Mouse (Mus musculus): ENCODE results near the gene Olfr883. TPM values are rescaled to one million over a fixed set of nuclear protein-coding genes. Genes with fewer than 3 reads are reported as not detected.

Olfr883 gene
- total RNA-seq (2014; fragmentation: Nextera tagmentation) (not detected in 2 replicates), total RNA-seq (2017) (0.12 TPM in 1 of 2 replicates, not detected in the other), polyA plus RNA-seq (2012) (not detected in 2 replicates)

GRCm38 (mm10) chr9:38025508-38025907, at the start of gene Olfr883:
Gene Olfr883 (plus strand): TSS chr9:38025808.
- Histone ChIP-seq H3K9me3 (replicated peaks) (no peaks in the 10 kb centered on the region), H3K4me3 (ENCODE audit: low read depth, low read length) (no peak within 1 kb of the TSS), H3K27me3 (ENCODE audit: insufficient read depth, low read length) (no peaks in the 10 kb centered on the region), H3K36me3 (replicated peaks) (no peaks in the 10 kb centered on the region), H3K4me1 (ENCODE audit: insufficient read depth, low read depth, low read length) (no peaks in the 10 kb centered on the region)
- DNase-seq (ENCODE audit: low spot score) (no peak), ATAC-seq (ENCODE audit: extremely low read depth, insufficient number of reproducible peaks, low FRiP score, poor library complexity, severe bottlenecking) (no peak)
- TF ChIP-seq GATA2 (IDR thresholded peaks at IDR 0.05; ENCODE audit: borderline replicate concordance, low read depth, low read length) (no peak), CTCF (IDR thresholded peaks at IDR 0.05; ENCODE audit: low read depth, low read length) (no peak), GATA1 (IDR thresholded peaks at IDR 0.05; ENCODE audit: borderline replicate concordance, low read length) (no peak), TAL1 (conservative IDR thresholded peaks at IDR 0.05; ENCODE audit: low read depth, low read length) (no peak), POLR2AphosphoS5 (IDR thresholded peaks at IDR 0.05; ENCODE audit: insufficient replicate concordance, low read depth, low read length) (no peak)

GRCm38 (mm10) chr9:37991525-37991924, 34.1 kb upstream of the Olfr883 start, which contains the start of gene Olfr881:
Gene Olfr881 (plus strand): TSS chr9:37991825.
- no peak for DNase-seq (ENCODE audit: low spot score)
- no peak for ATAC-seq (ENCODE audit: extremely low read depth, insufficient number of reproducible peaks, low FRiP score, poor library complexity, severe bottlenecking)
- Histone ChIP-seq H3K36me3 (replicated peaks) (no peaks in the 10 kb centered on the region), H3K4me3 (ENCODE audit: low read depth, low read length) (no peak within 1 kb of the TSS), H3K9me3 (replicated peaks) (no peaks in the 10 kb centered on the region), H3K27me3 (ENCODE audit: insufficient read depth, low read length) (no peaks in the 10 kb centered on the region), H3K4me1 (ENCODE audit: insufficient read depth, low read depth, low read length) (no peaks in the 10 kb centered on the region)
- TF ChIP-seq CTCF (IDR thresholded peaks at IDR 0.05; ENCODE audit: low read depth, low read length) = no peak
- TF ChIP-seq POLR2AphosphoS5 (IDR thresholded peaks at IDR 0.05; ENCODE audit: insufficient replicate concordance, low read depth, low read length) = no peak
- TF ChIP-seq GATA1 (IDR thresholded peaks at IDR 0.05; ENCODE audit: borderline replicate concordance, low read length) = no peak
- no peak for TF ChIP-seq TAL1 (conservative IDR thresholded peaks at IDR 0.05; ENCODE audit: low read depth, low read length)
- TF ChIP-seq GATA2 (IDR thresholded peaks at IDR 0.05; ENCODE audit: borderline replicate concordance, low read depth, low read length) = no peak

- ATAC-seq (ENCODE audit: extremely low read depth, insufficient number of reproducible peaks, low FRiP score, poor library complexity, severe bottlenecking) = no peak
- Histone ChIP-seq H3K9me3 (replicated peaks) (no peaks in the 10 kb centered on the region), H3K36me3 (replicated peaks) (no peaks in the 10 kb centered on the region), H3K4me1 (ENCODE audit: insufficient read depth, low read depth, low read length) (no peaks in the 10 kb centered on the region), H3K27me3 (ENCODE audit: insufficient read depth, low read length) (no peaks in the 10 kb centered on the region), H3K4me3 (ENCODE audit: low read depth, low read length) (no peak overlapping the region)
- TF ChIP-seq TAL1 (conservative IDR thresholded peaks at IDR 0.05; ENCODE audit: low read depth, low read length) (no peak), GATA1 (IDR thresholded peaks at IDR 0.05; ENCODE audit: borderline replicate concordance, low read length) (no peak), POLR2AphosphoS5 (IDR thresholded peaks at IDR 0.05; ENCODE audit: insufficient replicate concordance, low read depth, low read length) (no peak), GATA2 (IDR thresholded peaks at IDR 0.05; ENCODE audit: borderline replicate concordance, low read depth, low read length) (no peak), CTCF (IDR thresholded peaks at IDR 0.05; ENCODE audit: low read depth, low read length) (no peak)
- no peak for DNase-seq (ENCODE audit: low spot score)
Measured at GRCm38 (mm10) chr9:37998581-37999204, 26.9 kb upstream of the Olfr883 start.

GRCm38 (mm10) chr9:38000021-38000420, 25.6 kb upstream of the Olfr883 start:
- ATAC-seq (ENCODE audit: extremely low read depth, insufficient number of reproducible peaks, low FRiP score, poor library complexity, severe bottlenecking) = no peak
- Histone ChIP-seq H3K27me3 (ENCODE audit: insufficient read depth, low read length) (no peaks in the 10 kb centered on the region), H3K4me3 (ENCODE audit: low read depth, low read length) (no peak overlapping the region), H3K9me3 (replicated peaks) (no peaks in the 10 kb centered on the region), H3K4me1 (ENCODE audit: insufficient read depth, low read depth, low read length) (no peaks in the 10 kb centered on the region), H3K36me3 (replicated peaks) (no peaks in the 10 kb centered on the region)
- TF ChIP-seq POLR2AphosphoS5 (IDR thresholded peaks at IDR 0.05; ENCODE audit: insufficient replicate concordance, low read depth, low read length) = no peak
- TF ChIP-seq GATA1 (IDR thresholded peaks at IDR 0.05; ENCODE audit: borderline replicate concordance, low read length) = no peak
- TF ChIP-seq GATA2 (IDR thresholded peaks at IDR 0.05; ENCODE audit: borderline replicate concordance, low read depth, low read length) = no peak
- TF ChIP-seq TAL1 (conservative IDR thresholded peaks at IDR 0.05; ENCODE audit: low read depth, low read length) = no peak
- TF ChIP-seq CTCF (IDR thresholded peaks at IDR 0.05; ENCODE audit: low read depth, low read length) = no peak
- DNase-seq (ENCODE audit: low spot score) = no peak

GRCm38 (mm10) chr9:38046255-38046654, 20.6 kb downstream of the Olfr883 start, which contains the start of gene Olfr884:
Gene Olfr884 (plus strand): TSS chr9:38046555.
- TF ChIP-seq TAL1 (conservative IDR thresholded peaks at IDR 0.05; ENCODE audit: low read depth, low read length) (no peak), POLR2AphosphoS5 (IDR thresholded peaks at IDR 0.05; ENCODE audit: insufficient replicate concordance, low read depth, low read length) (no peak), GATA2 (IDR thresholded peaks at IDR 0.05; ENCODE audit: borderline replicate concordance, low read depth, low read length) (no peak), GATA1 (IDR thresholded peaks at IDR 0.05; ENCODE audit: borderline replicate concordance, low read length) (no peak), CTCF (IDR thresholded peaks at IDR 0.05; ENCODE audit: low read depth, low read length) (no peak)
- no peak for ATAC-seq (ENCODE audit: extremely low read depth, insufficient number of reproducible peaks, low FRiP score, poor library complexity, severe bottlenecking)

GRCm38 (mm10) chr9:38061022-38061421, 35.4 kb downstream of the Olfr883 start, which contains the start of gene Olfr885:
Gene Olfr885 (plus strand): TSS chr9:38061322.
- H3K36me3 ChIP-seq (replicated peaks) = no peaks in the 10 kb centered on the region
- DNase-seq (ENCODE audit: low spot score) = no peak
- no peaks in the 10 kb centered on the region for H3K9me3 ChIP-seq (replicated peaks)
- no peak within 1 kb of the TSS for H3K4me3 ChIP-seq (ENCODE audit: low read depth, low read length)
- H3K4me1 ChIP-seq (ENCODE audit: insufficient read depth, low read depth, low read length) = no peaks in the 10 kb centered on the region
- TF ChIP-seq POLR2AphosphoS5 (IDR thresholded peaks at IDR 0.05; ENCODE audit: insufficient replicate concordance, low read depth, low read length) (no peak), TAL1 (conservative IDR thresholded peaks at IDR 0.05; ENCODE audit: low read depth, low read length) (no peak), GATA1 (IDR thresholded peaks at IDR 0.05; ENCODE audit: borderline replicate concordance, low read length) (no peak), CTCF (IDR thresholded peaks at IDR 0.05; ENCODE audit: low read depth, low read length) (no peak), GATA2 (IDR thresholded peaks at IDR 0.05; ENCODE audit: borderline replicate concordance, low read depth, low read length) (no peak)
- ATAC-seq (ENCODE audit: extremely low read depth, insufficient number of reproducible peaks, low FRiP score, poor library complexity, severe bottlenecking) = no peak
- no peaks in the 10 kb centered on the region for H3K27me3 ChIP-seq (ENCODE audit: insufficient read depth, low read length)

More at GRCm38 (mm10) chr9:38046255-38046654, 20.6 kb downstream of the Olfr883 start, which contains the start of gene Olfr884:
- Histone ChIP-seq H3K27me3 (ENCODE audit: insufficient read depth, low read length) (no peaks in the 10 kb centered on the region), H3K4me3 (ENCODE audit: low read depth, low read length) (no peak within 1 kb of the TSS), H3K9me3 (replicated peaks) (no peaks in the 10 kb centered on the region), H3K4me1 (ENCODE audit: insufficient read depth, low read depth, low read length) (no peaks in the 10 kb centered on the region), H3K36me3 (replicated peaks) (no peaks in the 10 kb centered on the region)
- DNase-seq (ENCODE audit: low spot score) = no peak

Other genes starting within 250 kb of the Olfr883 start
- gene Olfr876, start 222.8 kb upstream of the Olfr883 start, total RNA-seq (2014; fragmentation: Nextera tagmentation) = not detected in 2 replicates
- gene Olfr876, start 222.8 kb upstream of the Olfr883 start, total RNA-seq (2017) = 0.11 and 0.17 TPM in 2 replicates
- not detected in 2 replicates for gene Olfr876, start 222.8 kb upstream of the Olfr883 start, polyA plus RNA-seq (2012)
- not detected in 2 replicates for gene Olfr877, start 171.5 kb upstream of the Olfr883 start, total RNA-seq (2014; fragmentation: Nextera tagmentation)
- gene Olfr877, start 171.5 kb upstream of the Olfr883 start, total RNA-seq (2017) = 0.06 TPM in 1 of 2 replicates, not detected in the other
- gene Olfr877, start 171.5 kb upstream of the Olfr883 start, polyA plus RNA-seq (2012) = not detected in 2 replicates
- gene Olfr145, start 129.1 kb upstream of the Olfr883 start, total RNA-seq (2014; fragmentation: Nextera tagmentation) = not detected in 2 replicates
- gene Olfr145, start 129.1 kb upstream of the Olfr883 start, total RNA-seq (2017) = 0.06 and 0.16 TPM in 2 replicates
- not detected in 2 replicates for gene Olfr145, start 129.1 kb upstream of the Olfr883 start, polyA plus RNA-seq (2012)
- gene Olfr878, start 108.0 kb upstream of the Olfr883 start, total RNA-seq (2014; fragmentation: Nextera tagmentation) = not detected in 2 replicates
- gene Olfr878, start 108.0 kb upstream of the Olfr883 start, total RNA-seq (2017) = 0.17 TPM in 1 of 2 replicates, not detected in the other
- gene Olfr878, start 108.0 kb upstream of the Olfr883 start, polyA plus RNA-seq (2012) = not detected in 2 replicates
- not detected in 2 replicates for gene Olfr881, start 34.0 kb upstream of the Olfr883 start, total RNA-seq (2014; fragmentation: Nextera tagmentation)
- gene Olfr881, start 34.0 kb upstream of the Olfr883 start, total RNA-seq (2017) = 0.16 TPM in 1 of 2 replicates, not detected in the other
- gene Olfr881, start 34.0 kb upstream of the Olfr883 start, polyA plus RNA-seq (2012) = not detected in 2 replicates
- gene Olfr884, start 20.7 kb downstream of the Olfr883 start, total RNA-seq (2014; fragmentation: Nextera tagmentation) = not detected in 2 replicates
- 0.11 TPM in 1 of 2 replicates, not detected in the other for gene Olfr884, start 20.7 kb downstream of the Olfr883 start, total RNA-seq (2017)
- gene Olfr884, start 20.7 kb downstream of the Olfr883 start, polyA plus RNA-seq (2012) = not detected in 2 replicates
- not detected in 2 replicates for gene Olfr885, start 35.5 kb downstream of the Olfr883 start, total RNA-seq (2014; fragmentation: Nextera tagmentation)
- gene Olfr885, start 35.5 kb downstream of the Olfr883 start, total RNA-seq (2017) = not detected in 2 replicates
- not detected in 2 replicates for gene Olfr885, start 35.5 kb downstream of the Olfr883 start, polyA plus RNA-seq (2012)
- gene Olfr887, start 58.3 kb downstream of the Olfr883 start, total RNA-seq (2014; fragmentation: Nextera tagmentation) = not detected in 2 replicates
- under 0.01 and 0.11 TPM in 2 replicates for gene Olfr887, start 58.3 kb downstream of the Olfr883 start, total RNA-seq (2017)
- gene Olfr887, start 58.3 kb downstream of the Olfr883 start, polyA plus RNA-seq (2012) = not detected in 2 replicates
- gene Olfr888, start 82.3 kb downstream of the Olfr883 start, total RNA-seq (2014; fragmentation: Nextera tagmentation) = not detected in 2 replicates
- gene Olfr888, start 82.3 kb downstream of the Olfr883 start, total RNA-seq (2017) = not detected in 2 replicates
- gene Olfr888, start 82.3 kb downstream of the Olfr883 start, polyA plus RNA-seq (2012) = not detected in 2 replicates
- 0.15 TPM in 1 of 2 replicates, not detected in the other for gene Olfr889, start 89.4 kb downstream of the Olfr883 start, total RNA-seq (2014; fragmentation: Nextera tagmentation)
- gene Olfr889, start 89.4 kb downstream of the Olfr883 start, total RNA-seq (2017) = 0.05 and 0.12 TPM in 2 replicates
- not detected in 2 replicates for gene Olfr889, start 89.4 kb downstream of the Olfr883 start, polyA plus RNA-seq (2012)
- not detected in 2 replicates for gene Olfr890, start 116.7 kb downstream of the Olfr883 start, total RNA-seq (2014; fragmentation: Nextera tagmentation)
- 0.11 TPM in 1 of 2 replicates, not detected in the other for gene Olfr890, start 116.7 kb downstream of the Olfr883 start, total RNA-seq (2017)
- not detected in 2 replicates for gene Olfr890, start 116.7 kb downstream of the Olfr883 start, polyA plus RNA-seq (2012)
- not detected in 2 replicates for gene Olfr891, start 155.0 kb downstream of the Olfr883 start, total RNA-seq (2014; fragmentation: Nextera tagmentation)
- not detected in 2 replicates for gene Olfr891, start 155.0 kb downstream of the Olfr883 start, total RNA-seq (2017)
- not detected in 2 replicates for gene Olfr891, start 155.0 kb downstream of the Olfr883 start, polyA plus RNA-seq (2012)
- gene Olfr893, start 182.6 kb downstream of the Olfr883 start, total RNA-seq (2014; fragmentation: Nextera tagmentation) = not detected in 2 replicates
- gene Olfr893, start 182.6 kb downstream of the Olfr883 start, total RNA-seq (2017) = 0.11 TPM in 1 of 2 replicates, not detected in the other
- gene Olfr893, start 182.6 kb downstream of the Olfr883 start, polyA plus RNA-seq (2012) = not detected in 2 replicates
- not detected in 2 replicates for gene Olfr894, start 192.2 kb downstream of the Olfr883 start, total RNA-seq (2014; fragmentation: Nextera tagmentation)
- gene Olfr894, start 192.2 kb downstream of the Olfr883 start, total RNA-seq (2017) = 0.05 TPM in 1 of 2 replicates, not detected in the other
- not detected in 2 replicates for gene Olfr894, start 192.2 kb downstream of the Olfr883 start, polyA plus RNA-seq (2012)
- not detected in 2 replicates for gene Olfr143, start 227.0 kb downstream of the Olfr883 start, total RNA-seq (2014; fragmentation: Nextera tagmentation)
- 0.22 TPM in 1 of 2 replicates, not detected in the other for gene Olfr143, start 227.0 kb downstream of the Olfr883 start, total RNA-seq (2017)
- gene Olfr143, start 227.0 kb downstream of the Olfr883 start, polyA plus RNA-seq (2012) = not detected in 2 replicates
- gene Olfr895, start 242.0 kb downstream of the Olfr883 start, total RNA-seq (2014; fragmentation: Nextera tagmentation) = not detected in 2 replicates
- gene Olfr895, start 242.0 kb downstream of the Olfr883 start, total RNA-seq (2017) = 0.11 TPM in 1 of 2 replicates, not detected in the other
- gene Olfr895, start 242.0 kb downstream of the Olfr883 start, polyA plus RNA-seq (2012) = not detected in 2 replicates

All from G1E (cell line).